Mouse (Mus musculus): ENCODE measurements around the gene Smg6. TPM values are rescaled to one million over a fixed set of nuclear protein-coding genes. Genes with fewer than 3 reads are reported as not detected.

Smg6 gene
- polyA plus RNA-seq, 1 experiment from 2014 or later, result 11.3 TPM

GRCm38 (mm10) chr11:75201721-75202120, 276.1 kb downstream of the Smg6 start:
- Histone ChIP-seq H3K4me1 (ENCODE audit: control insufficient read depth, insufficient read depth, low read length) (peaks cover 37% of the 10 kb centered on the region), H3K27ac (ENCODE audit: low read depth, low read length) (no peak overlapping the region), H3K9ac (ENCODE audit: low read depth, low read length) (0 out of 2 replicates have a peak overlapping the region, but pooled peaks have one; percentile 10), H3K27me3 (ENCODE audit: control insufficient read depth, insufficient read depth, low read length) (peaks cover 7% of the 10 kb centered on the region), H3K4me3 (ENCODE audit: low read depth, low read length) (no peak overlapping the region), H3K4me2 (no peak overlapping the region), H3K9me3 (replicated peaks; ENCODE audit: control insufficient read depth, low read length) (no peaks in the 10 kb centered on the region), H3K36me3 (ENCODE audit: control insufficient read depth, insufficient read depth, low read length) (no peaks in the 10 kb centered on the region)
- no peak for ATAC-seq (replicated peaks; ENCODE audit: insufficient number of reproducible peaks, low FRiP score, low TSS enrichment)
- 46% methylated on average over 8 of the region's 8 CpGs for WGBS (ENCODE audit: insufficient replicate concordance)

- Histone ChIP-seq H3K27me3 (ENCODE audit: control insufficient read depth, insufficient read depth, low read length) (no peaks in the 10 kb centered on the region; the same call in 1 of the 2 replicates), H3K4me1 (ENCODE audit: control insufficient read depth, insufficient read depth, low read length) (peaks cover 38% of the 10 kb centered on the region), H3K9ac (ENCODE audit: low read depth, low read length) (no peak overlapping the region), H3K4me2 (no peak overlapping the region), H3K27ac (ENCODE audit: low read depth, low read length) (no peak overlapping the region), H3K36me3 (ENCODE audit: control insufficient read depth, insufficient read depth, low read length) (no peaks in the 10 kb centered on the region), H3K9me3 (replicated peaks; ENCODE audit: control insufficient read depth, low read length) (no peaks in the 10 kb centered on the region), H3K4me3 (ENCODE audit: low read depth, low read length) (no peak overlapping the region)
- ATAC-seq (replicated peaks; ENCODE audit: insufficient number of reproducible peaks, low FRiP score, low TSS enrichment), result no peak
- 87% methylated on average over 4 of the region's 4 CpGs for WGBS (ENCODE audit: insufficient replicate concordance)
These were observed 278.3 kb downstream of the Smg6 start for GRCm38 (mm10) chr11:75203926-75204325.

GRCm38 (mm10) chr11:75204472-75204871, 278.8 kb downstream of the Smg6 start:
- Histone ChIP-seq H3K27ac (ENCODE audit: low read depth, low read length) (no peak overlapping the region), H3K4me1 (ENCODE audit: control insufficient read depth, insufficient read depth, low read length) (peaks cover 43% of the 10 kb centered on the region)

DNA sequence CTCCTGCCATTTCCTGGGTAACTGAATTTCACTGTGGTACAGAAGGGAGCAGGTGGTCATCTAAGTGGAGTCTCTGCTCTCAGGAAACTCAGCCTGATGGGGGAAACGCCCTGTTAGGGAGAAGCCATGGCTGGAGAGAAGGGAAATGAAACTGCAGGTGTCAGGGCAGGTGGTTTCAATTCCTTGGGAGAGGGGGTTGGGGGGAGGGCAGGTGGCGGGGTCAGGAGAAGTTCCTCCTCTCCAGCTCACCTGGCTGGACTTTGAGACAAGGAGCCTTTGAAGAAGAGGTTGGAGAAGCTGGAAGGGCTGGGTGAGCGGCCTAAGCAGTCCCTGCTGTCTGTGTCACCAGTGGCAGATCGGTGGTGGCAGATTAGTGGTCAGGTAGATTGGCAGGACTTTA, 280.7 kb downstream of the Smg6 start:
- H3K9me3 ChIP-seq (replicated peaks; ENCODE audit: control insufficient read depth, low read length), result no peaks in the 10 kb centered on the region
- no peak overlapping the region for H3K4me2 ChIP-seq
- H3K4me3 ChIP-seq (ENCODE audit: low read depth, low read length), result no peak overlapping the region
- H3K36me3 ChIP-seq (ENCODE audit: control insufficient read depth, insufficient read depth, low read length), result no peaks in the 10 kb centered on the region
- WGBS (ENCODE audit: insufficient replicate concordance), result 77% methylated on average over 4 of the region's 4 CpGs
- H3K27ac ChIP-seq (ENCODE audit: low read depth, low read length), result no peak overlapping the region
- H3K4me1 ChIP-seq (ENCODE audit: control insufficient read depth, insufficient read depth, low read length), result peaks cover 52% of the 10 kb centered on the region
- no peak overlapping the region for H3K9ac ChIP-seq (ENCODE audit: low read depth, low read length)
- ATAC-seq (replicated peaks; ENCODE audit: insufficient number of reproducible peaks, low FRiP score, low TSS enrichment), result no peak
- H3K27me3 ChIP-seq (ENCODE audit: control insufficient read depth, insufficient read depth, low read length), result no peaks in the 10 kb centered on the region

More at GRCm38 (mm10) chr11:75204472-75204871, 278.8 kb downstream of the Smg6 start:
- H3K9ac ChIP-seq (ENCODE audit: low read depth, low read length), result no peak overlapping the region
- no peak for ATAC-seq (replicated peaks; ENCODE audit: insufficient number of reproducible peaks, low FRiP score, low TSS enrichment)
- H3K36me3 ChIP-seq (ENCODE audit: control insufficient read depth, insufficient read depth, low read length), result no peaks in the 10 kb centered on the region
- no peak overlapping the region for H3K4me2 ChIP-seq
- no peak overlapping the region for H3K4me3 ChIP-seq (ENCODE audit: low read depth, low read length)
- no peaks in the 10 kb centered on the region; the same call in 1 of the 2 replicates for H3K27me3 ChIP-seq (ENCODE audit: control insufficient read depth, insufficient read depth, low read length)
- 61% methylated on average over 9 of the region's 9 CpGs for WGBS (ENCODE audit: insufficient replicate concordance)
- H3K9me3 ChIP-seq (replicated peaks; ENCODE audit: control insufficient read depth, low read length), result no peaks in the 10 kb centered on the region

DNA sequence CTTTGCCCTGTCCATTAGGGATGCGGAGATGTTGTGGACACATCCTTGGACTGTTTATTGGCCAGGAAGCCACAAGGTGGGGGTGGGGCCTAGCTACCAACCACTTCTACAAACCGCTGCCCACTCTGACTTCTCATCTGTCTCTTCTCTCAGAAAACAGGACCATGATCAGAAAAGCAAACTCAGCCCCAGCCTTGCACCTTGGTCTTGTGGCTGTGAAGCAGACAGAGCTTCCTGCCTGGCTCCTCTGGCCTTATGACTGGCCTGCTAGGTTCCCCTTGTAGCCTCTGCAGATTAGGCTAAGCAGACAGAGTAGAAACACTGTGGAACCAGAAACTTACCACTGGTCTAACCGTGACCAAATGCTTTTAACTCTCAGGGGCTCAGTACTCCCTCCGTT, 283.7 kb downstream of the Smg6 start:
- Histone ChIP-seq H3K9ac (ENCODE audit: low read depth, low read length) (no peak overlapping the region; the same call in 1 of the 2 replicates), H3K27me3 (ENCODE audit: control insufficient read depth, insufficient read depth, low read length) (0 out of 2 replicates have a peak, but pooled peaks cover 6% of the 10 kb centered on the region), H3K36me3 (ENCODE audit: control insufficient read depth, insufficient read depth, low read length) (no peaks in the 10 kb centered on the region), H3K4me2 (no peak overlapping the region), H3K4me1 (ENCODE audit: control insufficient read depth, insufficient read depth, low read length) (peaks cover 58% of the 10 kb centered on the region), H3K9me3 (replicated peaks; ENCODE audit: control insufficient read depth, low read length) (no peaks in the 10 kb centered on the region), H3K4me3 (ENCODE audit: low read depth, low read length) (no peak overlapping the region), H3K27ac (ENCODE audit: low read depth, low read length) (peak overlapping the region; percentile 37; the same call in 1 of the 2 replicates)
- no peak for ATAC-seq (replicated peaks; ENCODE audit: insufficient number of reproducible peaks, low FRiP score, low TSS enrichment)
- WGBS (ENCODE audit: insufficient replicate concordance), result 57% methylated on average over 4 of the region's 4 CpGs

GRCm38 (mm10) chr11:75210093-75210492, 284.5 kb downstream of the Smg6 start:
- Histone ChIP-seq H3K4me2 (peak overlapping the region; percentile 3; the same call in 1 of the 2 replicates), H3K36me3 (ENCODE audit: control insufficient read depth, insufficient read depth, low read length) (no peaks in the 10 kb centered on the region), H3K27ac (ENCODE audit: low read depth, low read length) (peak overlapping the region; percentile 15; the same call in 1 of the 2 replicates), H3K4me1 (ENCODE audit: control insufficient read depth, insufficient read depth, low read length) (peaks cover 55% of the 10 kb centered on the region), H3K4me3 (ENCODE audit: low read depth, low read length) (no peak overlapping the region), H3K27me3 (ENCODE audit: control insufficient read depth, insufficient read depth, low read length) (0 out of 2 replicates have a peak, but pooled peaks cover 7% of the 10 kb centered on the region), H3K9me3 (replicated peaks; ENCODE audit: control insufficient read depth, low read length) (no peaks in the 10 kb centered on the region), H3K9ac (ENCODE audit: low read depth, low read length) (no peak overlapping the region)
- 66% methylated on average over 4 of the region's 4 CpGs for WGBS (ENCODE audit: insufficient replicate concordance)
- no peak for ATAC-seq (replicated peaks; ENCODE audit: insufficient number of reproducible peaks, low FRiP score, low TSS enrichment)

- Histone ChIP-seq H3K9ac (ENCODE audit: low read depth, low read length) (no peak overlapping the region), H3K4me1 (ENCODE audit: control insufficient read depth, insufficient read depth, low read length) (peaks cover 60% of the 10 kb centered on the region), H3K27ac (ENCODE audit: low read depth, low read length) (no peak overlapping the region), H3K4me2 (no peak overlapping the region), H3K9me3 (replicated peaks; ENCODE audit: control insufficient read depth, low read length) (no peaks in the 10 kb centered on the region), H3K27me3 (ENCODE audit: control insufficient read depth, insufficient read depth, low read length) (0 out of 2 replicates have a peak, but pooled peaks cover 7% of the 10 kb centered on the region), H3K4me3 (ENCODE audit: low read depth, low read length) (no peak overlapping the region), H3K36me3 (ENCODE audit: control insufficient read depth, insufficient read depth, low read length) (no peaks in the 10 kb centered on the region)
- WGBS (ENCODE audit: insufficient replicate concordance), result 52% methylated on average over 6 of the region's 6 CpGs
- no peak for ATAC-seq (replicated peaks; ENCODE audit: insufficient number of reproducible peaks, low FRiP score, low TSS enrichment)
These were observed 285.1 kb downstream of the Smg6 start for GRCm38 (mm10) chr11:75210755-75211154.

DNA sequence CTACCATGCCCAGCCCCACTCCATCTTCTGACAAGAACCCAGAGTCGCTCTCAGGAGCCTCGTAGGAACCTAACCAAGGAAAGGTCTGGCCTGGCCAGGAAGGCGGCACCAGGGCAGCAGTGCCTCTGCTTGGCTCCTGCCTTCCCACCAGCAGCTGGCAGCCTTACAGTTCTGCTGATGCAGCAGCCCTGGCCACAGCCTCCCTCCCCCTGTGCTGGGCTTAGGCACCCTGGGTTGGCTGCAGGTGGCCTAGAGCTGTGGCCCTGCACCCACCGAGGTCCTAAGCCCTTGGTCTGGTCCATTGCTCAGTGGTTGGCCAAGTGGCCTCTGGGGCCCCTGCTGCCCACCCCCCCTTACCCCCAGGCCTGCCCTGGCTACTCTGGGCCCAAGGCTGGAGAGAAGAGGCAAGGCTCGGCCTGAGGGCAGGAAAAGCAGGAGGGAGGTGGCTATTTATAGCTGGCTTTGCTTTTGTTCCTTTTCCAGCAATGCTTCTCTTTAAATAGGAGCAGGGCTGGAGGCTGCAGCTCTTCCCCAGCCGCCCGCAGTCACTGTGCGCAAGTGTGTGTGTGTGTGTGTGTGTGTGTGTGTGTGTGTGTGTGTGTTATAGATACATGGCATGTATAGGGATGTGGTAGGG, 286.5 kb downstream of the Smg6 start:
- Histone ChIP-seq H3K27ac (ENCODE audit: low read depth, low read length) (peak overlapping the region; percentile 96), H3K4me2 (peak overlapping the region; percentile 42), H3K9ac (ENCODE audit: low read depth, low read length) (peak overlapping the region; percentile 43)

More for the DNA sequence above, 286.5 kb downstream of the Smg6 start:
- ATAC-seq (replicated peaks; ENCODE audit: insufficient number of reproducible peaks, low FRiP score, low TSS enrichment), result peak; percentile 40; the same call in 1 of the 2 replicates
- 0 out of 2 replicates have a peak, but pooled peaks cover 7% of the 10 kb centered on the region for H3K27me3 ChIP-seq (ENCODE audit: control insufficient read depth, insufficient read depth, low read length)
- 42% methylated on average over 8 of the region's 8 CpGs for WGBS (ENCODE audit: insufficient replicate concordance)
- H3K9me3 ChIP-seq (replicated peaks; ENCODE audit: control insufficient read depth, low read length), result no peaks in the 10 kb centered on the region
- no peak overlapping the region for H3K4me3 ChIP-seq (ENCODE audit: low read depth, low read length)
- H3K36me3 ChIP-seq (ENCODE audit: control insufficient read depth, insufficient read depth, low read length), result no peaks in the 10 kb centered on the region
- H3K4me1 ChIP-seq (ENCODE audit: control insufficient read depth, insufficient read depth, low read length), result peaks cover 66% of the 10 kb centered on the region

Measured in heart, embryonic 11.5 days (tissue).